Mouse (Mus musculus): ENCODE measurements around the gene Prkcb.

DNA sequence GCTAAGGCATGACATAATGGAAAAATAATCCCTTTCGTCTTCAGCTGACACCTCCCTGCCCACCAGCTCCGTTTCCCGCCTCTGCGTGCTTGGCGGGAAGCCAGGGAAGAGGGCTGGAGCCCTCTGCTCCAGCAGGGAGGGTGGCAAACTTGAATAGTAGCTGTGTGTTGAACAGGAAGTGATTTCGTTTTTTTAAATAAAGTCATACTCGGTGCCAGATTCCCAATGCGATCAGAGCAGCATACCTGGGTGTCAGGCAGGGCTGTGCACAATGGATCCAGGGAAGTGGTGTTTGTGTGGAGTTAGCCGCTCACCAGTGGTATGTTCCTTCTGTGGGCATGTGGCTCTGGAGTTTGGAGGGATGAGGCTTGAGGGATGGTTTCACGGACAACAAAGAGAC lies 89.9 kb downstream of the Prkcb start:
- TF ChIP-seq POLR2A (IDR thresholded peaks at IDR 0.05; ENCODE audit: extremely low read depth, insufficient read depth, low read length) (no peak), CTCF (IDR thresholded peaks at IDR 0.05; ENCODE audit: extremely low read depth, insufficient read depth, low read length) (no peak)

Measured in cortical plate, adult 2 months (tissue).